Mouse (Mus musculus) CH12.LX (cell line): ENCODE measurements at regions not wholly inside any gene's neighbourhood (a gene's known extent, or its start where the extent isn't known, plus 50 kb on each side); places are given as distances from the start of the nearest gene placed in this dataset.

ENCODE experiments used
- DNase-seq: peaks from one replicate; pipeline ENCODE4 v3.0.0-alpha.2; 2013; ENCODE audit errors: extremely low read depth
- H3K27ac ChIP-seq: 2 replicates; pipeline ENCODE4 v1.5.1; 2012; ENCODE audit warnings: low read depth, mild to moderate bottlenecking, control low read depth, moderate library complexity; ENCODE audit not compliant: insufficient read depth
- H3K27me3 ChIP-seq: replicated peaks from 2 replicates; pipeline ENCODE3; 2012; ENCODE audit warnings: inconsistent platforms
- H3K36me3 ChIP-seq, 2 experiments: replicated peaks in 1 of 2; 2 replicates each; pipeline versions ENCODE3 to v1.6.1; 2012; ENCODE audit warnings: inconsistent platforms in 1 of 2, low read length in 1 of 2, mild to moderate bottlenecking in 1 of 2, mixed read lengths in 1 of 2, moderate library complexity in 1 of 2; ENCODE audit not compliant: control insufficient read depth in 1 of 2, insufficient read depth in 1 of 2
- H3K4me1 ChIP-seq, 2 experiments: 2 replicates each; pipeline ENCODE4 v1.6.1; 2012; ENCODE audit warnings: inconsistent platforms in 1 of 2, moderate library complexity in 1 of 2; ENCODE audit not compliant: insufficient read depth in 2 of 2, control insufficient read depth in 1 of 2
- H3K4me2 ChIP-seq: 2 replicates; pipeline ENCODE4 v1.6.1; 2012; ENCODE audit warnings: low read depth, mild to moderate bottlenecking, control low read depth; ENCODE audit not compliant: poor library complexity, insufficient read depth, severe bottlenecking
- H3K4me3 ChIP-seq, 3 experiments: fragments of 150-350 bp in 1 of 3; sonication (generic) in 1 of 3; replicated peaks in 1 of 3; 2 replicates each; pipeline versions ENCODE3 to v1.5.1; 2011 to 2012; ENCODE audit warnings: low read depth in 2 of 3, low read length in 2 of 3, mild to moderate bottlenecking in 2 of 3, moderate library complexity in 2 of 3, control low read depth in 1 of 3, improper control_type of control experiment in 1 of 3, inconsistent platforms in 1 of 3, mixed read lengths in 1 of 3; ENCODE audit not compliant: poor library complexity in 1 of 3
- H3K79me2 ChIP-seq: replicated peaks from 2 replicates; pipeline ENCODE4 v1.6.1; 2012; ENCODE audit warnings: mild to moderate bottlenecking, moderate library complexity; ENCODE audit not compliant: control insufficient read depth, poor library complexity, insufficient read depth, severe bottlenecking; ENCODE audit errors: extremely low read depth
- H3K9ac ChIP-seq: 2 replicates; pipeline ENCODE4 v1.6.1; 2012; ENCODE audit warnings: low read depth, mild to moderate bottlenecking, control low read depth, moderate library complexity; ENCODE audit not compliant: insufficient read depth
- H3K9me3 ChIP-seq: replicated peaks from 2 replicates; pipeline ENCODE3; 2012; ENCODE audit warnings: low read length, inconsistent platforms, mixed read lengths
- BHLHE40 ChIP-seq: IDR thresholded peaks from 2 replicates; pipeline ENCODE4 v1.6.1; 2011; ENCODE audit warnings: mild to moderate bottlenecking, low read depth, low read length, improper control_type of control experiment
- CHD2 ChIP-seq: IDR thresholded peaks from 2 replicates; pipeline ENCODE4 v1.6.1; 2011; ENCODE audit warnings: low read length, improper control_type of control experiment
- GABPA ChIP-seq: IDR thresholded peaks from 2 replicates; pipeline ENCODE4 v1.6.1; 2012; ENCODE audit warnings: low read depth, low read length, improper control_type of control experiment, inconsistent platforms; ENCODE audit not compliant: insufficient replicate concordance
- JUN ChIP-seq: IDR thresholded peaks from 2 replicates; pipeline ENCODE4 v1.6.1; 2011; ENCODE audit warnings: low read depth, mild to moderate bottlenecking, low read length, improper control_type of control experiment, moderate library complexity; ENCODE audit not compliant: insufficient read depth
- JUND ChIP-seq: conservative IDR thresholded peaks from 2 replicates; pipeline ENCODE4 v1.6.1; 2011; ENCODE audit warnings: low read depth, low read length, improper control_type of control experiment
- MAZ ChIP-seq: IDR thresholded peaks from 2 replicates; pipeline ENCODE4 v1.6.1; 2012; ENCODE audit warnings: low read depth, mild to moderate bottlenecking, inconsistent platforms, low read length, improper control_type of control experiment, moderate library complexity
- MXI1 ChIP-seq: IDR thresholded peaks from 2 replicates; pipeline ENCODE4 v1.6.1; 2011; ENCODE audit warnings: mild to moderate bottlenecking, low read depth, low read length, improper control_type of control experiment
- NRF1 ChIP-seq: IDR thresholded peaks from 2 replicates; pipeline ENCODE4 v1.6.1; 2014; ENCODE audit warnings: low read depth, mild to moderate bottlenecking, inconsistent platforms, low read length, improper control_type of control experiment, moderate library complexity
- PAX5 ChIP-seq: IDR thresholded peaks from 2 replicates; pipeline ENCODE4 v1.6.1; 2012; ENCODE audit warnings: low read length, inconsistent platforms, mixed read lengths
- RCOR1 ChIP-seq: conservative IDR thresholded peaks from 2 replicates; pipeline ENCODE4 v1.6.1; 2012; ENCODE audit warnings: low read depth, mild to moderate bottlenecking, inconsistent platforms, low read length, improper control_type of control experiment
- SIN3A ChIP-seq: IDR thresholded peaks from 2 replicates; pipeline ENCODE4 v1.6.1; 2012; ENCODE audit warnings: low read length, improper control_type of control experiment, inconsistent platforms
- TCF12 ChIP-seq: IDR thresholded peaks from 2 replicates; pipeline ENCODE4 v1.6.1; 2014; ENCODE audit warnings: low read depth, mild to moderate bottlenecking, inconsistent platforms, low read length, improper control_type of control experiment
- UBTF ChIP-seq: IDR thresholded peaks from 2 replicates; pipeline ENCODE4 v1.6.1; 2012; ENCODE audit warnings: low read depth, mild to moderate bottlenecking, inconsistent platforms, low read length, improper control_type of control experiment, moderate library complexity
- USF1 ChIP-seq: IDR thresholded peaks from 2 replicates; pipeline ENCODE4 v1.6.1; 2014; ENCODE audit warnings: low read depth, mild to moderate bottlenecking, inconsistent platforms, low read length, improper control_type of control experiment
- ZC3H11A ChIP-seq: IDR thresholded peaks from 2 replicates; pipeline ENCODE4 v1.6.1; 2012; ENCODE audit warnings: low read depth, mild to moderate bottlenecking, inconsistent platforms, low read length, improper control_type of control experiment
- ZNF384 ChIP-seq: IDR thresholded peaks from 2 replicates; pipeline ENCODE4 v1.6.1; 2012; ENCODE audit warnings: low read depth, low read length, improper control_type of control experiment, inconsistent platforms
- dilution Hi-C: fragments of 300-500 bp; cut with MboI; formaldehyde crosslinking; loops from 2 replicates; pipeline ENCODE4 v1.14.3; 2020; ENCODE audit warnings: low sequenced_read_pairs; ENCODE audit not compliant: extremely low pct_unique_long_range_greater_than_20kb, extremely low pct_ligation_motif_present
- in situ Hi-C: fragments of 300-500 bp; cut with MboI; formaldehyde crosslinking; loops from 3 replicates; pipeline ENCODE4 v1.14.3; 2019; ENCODE audit warnings: low sequenced_read_pairs, low pct_ligation_motif_present, low pct_unique_long_range_greater_than_20kb, mixed read lengths

DNA sequence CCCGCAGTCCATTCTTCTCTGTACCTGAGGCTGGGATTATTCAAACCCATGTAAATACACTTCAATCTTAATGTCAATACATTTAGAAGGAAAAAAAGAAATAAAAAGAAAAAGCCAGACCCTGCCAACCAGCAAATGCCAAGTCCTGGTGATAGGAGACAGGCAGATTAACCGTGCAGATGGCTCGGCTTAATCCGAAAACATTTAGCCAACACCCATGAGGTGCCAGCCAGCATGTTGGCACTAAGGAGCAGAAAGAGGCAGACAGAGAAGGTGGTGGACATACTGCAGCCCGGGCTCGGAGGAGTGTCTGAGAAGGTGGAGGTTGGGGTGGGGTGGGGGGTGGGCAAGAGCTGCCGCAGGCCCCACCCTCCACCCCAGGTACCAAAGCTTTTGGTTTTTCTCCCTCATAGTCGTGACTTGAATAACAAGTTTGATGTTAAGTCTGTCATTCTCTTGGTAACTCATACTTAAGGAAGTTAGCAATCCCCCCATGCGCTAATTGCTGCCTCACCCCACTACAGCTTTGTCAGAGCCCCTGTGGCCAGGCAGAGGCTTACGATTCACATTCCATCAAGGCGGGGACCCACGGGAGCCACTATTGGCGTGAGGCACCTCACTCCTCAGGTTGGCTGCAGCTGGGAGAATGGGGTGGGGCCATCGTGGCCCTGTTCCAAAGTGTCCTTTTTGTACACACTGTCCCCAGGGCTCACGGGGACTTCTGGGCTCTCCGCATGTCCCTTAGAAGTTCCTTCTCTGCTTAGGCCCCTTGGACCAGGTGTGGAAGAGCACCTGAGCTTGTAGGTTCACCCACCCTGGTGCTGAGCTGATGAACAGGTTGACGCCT is 99.6 kb upstream of the Lemd2 start:
- Histone ChIP-seq H3K79me2 (no peaks in the 10 kb centered on the region), H3K4me3 (no peak overlapping the region), H3K4me1 (no peaks in the 10 kb centered on the region), H3K9ac (no peak overlapping the region), H3K36me3 (no peaks in the 10 kb centered on the region), H3K27ac (no peak overlapping the region), H3K4me2 (no peak overlapping the region), H3K9me3 (no peaks in the 10 kb centered on the region), H3K27me3 (peaks cover 74% of the 10 kb centered on the region)
- in situ Hi-C loops: no loop called here
- dilution Hi-C loops: no loop called here
- no peak for TF ChIP-seq ZC3H11A
- TF ChIP-seq UBTF: no peak
- no peak for TF ChIP-seq NRF1
- no peak for TF ChIP-seq MAZ
- TF ChIP-seq TCF12: no peak
- TF ChIP-seq RCOR1: no peak
- no peak for TF ChIP-seq MXI1
- TF ChIP-seq PAX5: no peak
- no peak for DNase-seq

DNA sequence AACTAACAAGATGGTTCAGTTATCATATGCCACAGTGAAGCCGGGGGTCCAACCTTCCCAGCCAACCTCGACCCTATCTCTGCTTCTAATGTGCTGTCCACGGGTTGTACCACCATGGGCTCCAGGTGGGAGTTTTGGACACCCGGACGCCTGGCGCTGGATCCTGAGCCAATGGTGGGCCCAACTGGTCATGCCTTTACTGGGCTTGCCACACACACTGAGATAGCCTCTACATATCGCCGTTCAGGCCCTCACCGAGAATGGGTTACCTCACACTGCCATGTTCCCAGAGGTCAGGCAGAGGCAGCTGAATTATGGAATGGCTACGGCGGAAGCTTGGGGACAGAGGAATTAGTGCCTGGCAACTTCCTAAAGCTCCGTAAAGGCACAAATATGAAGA is 98.8 kb upstream of the Lemd2 start:
- Histone ChIP-seq H3K27me3 (peaks cover 78% of the 10 kb centered on the region), H3K9ac (no peak overlapping the region), H3K4me1 (no peaks in the 10 kb centered on the region), H3K4me2 (no peak overlapping the region), H3K36me3 (no peaks in the 10 kb centered on the region), H3K27ac (no peak overlapping the region), H3K79me2 (no peaks in the 10 kb centered on the region), H3K9me3 (no peaks in the 10 kb centered on the region), H3K4me3 (no peak overlapping the region)
- in situ Hi-C loops: no loop called here
- dilution Hi-C loops: no loop called here
- DNase-seq: no peak
- TF ChIP-seq CHD2 (no peak), JUND (no peak), TCF12 (no peak), USF1 (no peak), BHLHE40 (no peak)

DNA sequence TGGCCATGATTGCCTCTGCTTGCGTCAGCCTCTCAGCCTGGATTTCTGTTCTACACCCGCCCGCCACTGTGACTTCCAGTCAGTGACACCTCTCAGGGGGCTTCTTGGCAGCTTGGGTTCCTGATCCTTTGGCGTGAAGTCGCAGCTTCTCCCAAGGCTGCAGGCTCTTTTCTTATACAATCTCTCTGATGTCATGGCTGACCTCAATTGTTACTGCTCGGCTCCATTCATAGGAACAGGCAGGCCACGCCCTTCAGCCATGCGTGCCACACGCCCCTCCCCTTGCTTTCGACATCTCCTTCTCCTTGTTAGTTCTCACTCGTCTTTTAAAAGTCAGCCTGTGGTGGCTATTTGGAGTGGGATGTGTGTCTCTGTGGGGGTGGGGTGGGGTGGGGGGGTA is 97.1 kb upstream of the Lemd2 start:
- dilution Hi-C loops: no loop called here

More for the DNA sequence above, 97.1 kb upstream of the Lemd2 start:
- Histone ChIP-seq H3K4me1 (no peaks in the 10 kb centered on the region), H3K27ac (no peak overlapping the region), H3K9ac (no peak overlapping the region), H3K4me2 (no peak overlapping the region), H3K79me2 (no peaks in the 10 kb centered on the region), H3K27me3 (peaks cover 81% of the 10 kb centered on the region), H3K9me3 (peaks cover 6% of the 10 kb centered on the region), H3K4me3 (no peak overlapping the region), H3K36me3 (no peaks in the 10 kb centered on the region)
- no peak for DNase-seq
- in situ Hi-C loops: no loop called here
- TF ChIP-seq JUN (no peak), PAX5 (no peak), ZNF384 (no peak), SIN3A (no peak), GABPA (no peak)
